Mouse (Mus musculus): Measurements from ENCODE around the gene Camk2b. TPM values are rescaled to one million over a fixed set of nuclear protein-coding genes. Genes with fewer than 3 reads are reported as not detected.
"Not testable (repeated sequence)": the region's sequence is repeated elsewhere in the genome, so short reads cannot be mapped to it uniquely, and the experiment has no call there.

The Camk2b gene
- polyA plus RNA-seq, 1 experiment from 2014 or later: 2.5 TPM

DNA sequence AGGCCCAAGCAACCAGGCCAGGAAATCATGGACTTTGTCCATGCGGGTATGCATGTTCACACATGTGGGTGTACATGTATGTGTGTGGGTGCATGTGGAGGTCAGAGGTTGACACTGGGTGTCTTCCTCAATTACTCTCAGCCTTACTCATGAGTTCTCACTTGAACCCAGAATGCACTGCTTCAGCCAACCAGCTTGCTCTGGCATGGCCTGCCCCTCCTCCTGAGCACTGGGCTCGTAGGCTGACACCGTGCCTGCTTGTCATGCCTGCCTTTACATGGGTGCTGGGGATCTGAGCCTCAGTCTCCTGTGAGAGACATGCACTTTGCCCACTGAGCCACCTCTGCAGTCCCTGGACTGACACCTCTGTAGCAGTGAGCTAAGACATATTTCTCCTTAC is 54.3 kb downstream of the Camk2b start:
- WGBS: 92% methylated on average over 3 of the region's 3 CpGs
- H3K27ac ChIP-seq (ENCODE audit: low read depth, low read length): no peak overlapping the region
- no peak overlapping the region for H3K4me3 ChIP-seq (ENCODE audit: low read depth, low read length)

DNA sequence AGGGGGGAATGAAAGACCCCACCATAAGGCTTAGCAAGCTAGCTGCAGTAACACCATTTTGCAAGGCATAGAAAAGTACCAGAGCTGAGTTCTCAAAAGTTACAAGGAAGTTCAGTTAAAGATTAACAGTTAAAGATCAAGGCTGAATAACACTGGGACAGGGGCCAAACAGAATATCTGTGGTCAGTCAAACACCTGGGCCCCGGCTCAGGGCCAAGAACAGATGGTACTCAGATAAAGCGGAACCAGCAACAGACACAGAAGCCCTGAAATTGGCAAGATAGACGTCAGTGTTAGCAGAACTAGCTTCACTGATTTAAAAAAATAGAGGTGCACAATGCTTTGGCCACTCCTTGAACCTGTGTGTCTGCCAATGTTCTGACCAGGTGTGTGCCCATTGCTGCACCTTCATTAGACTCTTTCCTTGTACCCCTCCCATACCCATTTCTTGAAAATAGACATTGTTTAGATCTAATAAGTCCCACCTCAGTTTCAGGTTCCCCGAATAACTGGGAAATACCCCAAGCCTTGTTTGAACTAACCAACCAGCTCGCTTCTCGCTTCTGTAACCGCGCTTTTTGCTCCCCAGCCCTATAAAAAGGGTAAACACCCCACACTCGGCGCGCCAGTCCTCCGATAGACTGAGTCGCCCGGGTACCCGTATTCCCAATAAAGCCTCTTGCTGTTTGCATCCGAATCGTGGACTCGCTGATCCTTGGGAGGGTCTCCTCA is 55.2 kb downstream of the Camk2b start:
- not testable (repeated sequence) for H3K9ac ChIP-seq (ENCODE audit: low read length); H3K4me3 ChIP-seq (ENCODE audit: low read depth, low read length); ATAC-seq (ENCODE audit: low FRiP score); H3K9me3 ChIP-seq (ENCODE audit: control insufficient read depth, low read length); H3K4me1 ChIP-seq (ENCODE audit: control insufficient read depth, insufficient read depth, low read length); DNase-seq (ENCODE audit: low spot score, missing footprints); H3K36me3 ChIP-seq (ENCODE audit: control insufficient read depth, insufficient read depth, low read length); H3K4me2 ChIP-seq; H3K27me3 ChIP-seq (ENCODE audit: control insufficient read depth, insufficient read depth, low read length); H3K27ac ChIP-seq (ENCODE audit: low read depth, low read length)
- no CpG with 5 or more reads among the region's 18 CpGs for WGBS

More for the DNA sequence above, 54.3 kb downstream of the Camk2b start:
- H3K36me3 ChIP-seq (ENCODE audit: control insufficient read depth, insufficient read depth, low read length): no peaks in the 10 kb centered on the region
- H3K9me3 ChIP-seq (ENCODE audit: control insufficient read depth, low read length): no peaks in the 10 kb centered on the region
- H3K4me2 ChIP-seq: no peak overlapping the region
- no peak overlapping the region for H3K9ac ChIP-seq (ENCODE audit: low read length)
- ATAC-seq (ENCODE audit: low FRiP score) (no peak), DNase-seq (ENCODE audit: low spot score, missing footprints) (no peak)
- H3K27me3 ChIP-seq (ENCODE audit: control insufficient read depth, insufficient read depth, low read length): no peaks in the 10 kb centered on the region
- H3K4me1 ChIP-seq (ENCODE audit: control insufficient read depth, insufficient read depth, low read length): no peaks in the 10 kb centered on the region

DNA sequence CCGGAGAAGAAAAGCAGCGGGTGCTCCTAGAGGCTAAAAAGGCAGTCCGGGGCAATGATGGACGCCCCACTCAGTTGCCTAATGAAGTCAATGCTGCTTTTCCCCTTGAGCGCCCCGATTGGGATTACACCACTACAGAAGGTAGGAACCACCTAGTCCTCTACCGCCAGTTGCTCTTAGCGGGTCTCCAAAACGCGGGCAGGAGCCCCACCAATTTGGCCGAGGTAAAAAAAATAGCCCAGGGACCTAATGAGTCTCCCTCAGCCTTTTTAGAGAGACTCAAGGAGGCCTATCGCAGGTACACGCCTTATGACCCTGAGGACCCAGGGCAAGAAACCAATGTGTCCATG is 58.4 kb downstream of the Camk2b start:
- ATAC-seq (ENCODE audit: low FRiP score); H3K36me3 ChIP-seq (ENCODE audit: control insufficient read depth, insufficient read depth, low read length); H3K27me3 ChIP-seq (ENCODE audit: control insufficient read depth, insufficient read depth, low read length); H3K27ac ChIP-seq (ENCODE audit: low read depth, low read length); DNase-seq (ENCODE audit: low spot score, missing footprints); H3K9ac ChIP-seq (ENCODE audit: low read length); H3K9me3 ChIP-seq (ENCODE audit: control insufficient read depth, low read length); H3K4me3 ChIP-seq (ENCODE audit: low read depth, low read length); H3K4me1 ChIP-seq (ENCODE audit: control insufficient read depth, insufficient read depth, low read length): not testable (repeated sequence)
- H3K4me2 ChIP-seq: peak overlapping the region; percentile 38
- WGBS: 23% methylated on average over 9 of the region's 13 CpGs

DNA sequence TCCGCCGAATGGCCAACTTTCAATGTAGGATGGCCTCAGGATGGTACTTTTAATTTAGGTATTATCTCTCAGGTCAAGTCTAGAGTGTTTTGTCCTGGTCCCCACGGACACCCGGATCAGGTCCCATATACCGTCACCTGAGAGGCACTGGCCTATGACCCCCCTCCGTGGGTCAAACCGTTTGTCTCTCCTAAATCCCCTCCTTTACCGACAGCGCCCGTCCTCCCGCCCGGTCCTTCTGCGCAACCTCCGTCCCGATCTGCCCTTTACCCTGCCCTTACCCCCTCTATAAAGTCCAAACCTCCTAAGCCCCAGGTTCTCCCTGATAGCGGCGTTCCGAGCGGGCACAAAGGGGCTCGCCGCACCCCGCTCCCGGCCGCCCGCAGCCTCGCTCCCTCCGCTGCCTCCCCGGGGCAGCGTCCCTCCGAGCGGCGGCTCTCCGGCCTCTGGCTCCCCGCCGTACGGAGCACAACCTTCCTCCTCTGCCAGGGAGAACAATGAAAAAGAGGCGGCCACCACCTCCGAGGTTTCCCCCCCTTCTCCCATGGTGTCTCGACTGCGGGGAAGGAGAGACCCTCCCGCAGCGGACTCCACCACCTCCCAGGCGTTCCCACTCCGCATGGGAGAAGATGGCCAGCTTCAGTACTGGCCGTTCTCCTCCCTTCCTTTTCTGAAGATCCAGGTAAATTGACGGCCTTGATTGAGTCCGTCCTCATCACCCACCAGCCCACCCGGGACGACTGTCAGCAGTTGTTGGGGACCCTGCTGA is 59.0 kb downstream of the Camk2b start:
- Histone ChIP-seq H3K4me3 (ENCODE audit: low read depth, low read length) (peak overlapping the region; percentile 33), H3K9ac (ENCODE audit: low read length) (0 out of 2 replicates have a peak overlapping the region, but pooled peaks have one; percentile 31), H3K4me2 (peak overlapping the region; percentile 44)
- not testable (repeated sequence) for H3K4me1 ChIP-seq (ENCODE audit: control insufficient read depth, insufficient read depth, low read length); H3K27me3 ChIP-seq (ENCODE audit: control insufficient read depth, insufficient read depth, low read length); H3K27ac ChIP-seq (ENCODE audit: low read depth, low read length); H3K9me3 ChIP-seq (ENCODE audit: control insufficient read depth, low read length); H3K36me3 ChIP-seq (ENCODE audit: control insufficient read depth, insufficient read depth, low read length)
- DNase-seq (ENCODE audit: low spot score, missing footprints) (peak; percentile 91), ATAC-seq (ENCODE audit: low FRiP score) (peak; percentile 74; the same call in 1 of the 2 replicates)
- under 1% methylated on average over 18 of the region's 49 CpGs for WGBS

DNA sequence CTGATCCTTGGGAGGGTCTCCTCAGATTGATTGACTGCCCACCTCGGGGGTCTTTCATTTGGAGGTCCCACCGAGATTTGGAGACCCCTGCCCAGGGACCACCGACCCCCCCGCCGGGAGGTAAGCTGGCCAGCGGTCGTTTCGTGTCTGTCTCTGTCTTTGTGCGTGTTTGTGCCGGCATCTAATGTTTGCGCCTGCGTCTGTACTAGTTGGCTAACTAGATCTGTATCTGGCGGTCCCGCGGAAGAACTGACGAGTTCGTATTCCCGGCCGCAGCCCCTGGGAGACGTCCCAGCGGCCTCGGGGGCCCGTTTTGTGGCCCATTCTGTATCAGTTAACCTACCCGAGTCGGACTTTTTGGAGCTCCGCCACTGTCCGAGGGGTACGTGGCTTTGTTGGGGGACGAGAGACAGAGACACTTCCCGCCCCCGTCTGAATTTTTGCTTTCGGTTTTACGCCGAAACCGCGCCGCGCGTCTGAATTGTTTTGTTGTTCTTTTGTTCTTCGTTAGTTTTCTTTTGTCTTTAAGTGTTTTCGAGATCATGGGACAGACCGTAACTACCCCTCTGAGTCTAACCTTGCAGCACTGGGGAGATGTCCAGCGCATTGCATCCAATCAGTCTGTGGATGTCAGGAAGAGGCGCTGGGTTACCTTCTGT is 59.7 kb downstream of the Camk2b start:
- not testable (repeated sequence) for H3K36me3 ChIP-seq (ENCODE audit: control insufficient read depth, insufficient read depth, low read length); DNase-seq (ENCODE audit: low spot score, missing footprints); ATAC-seq (ENCODE audit: low FRiP score); H3K9ac ChIP-seq (ENCODE audit: low read length); H3K27ac ChIP-seq (ENCODE audit: low read depth, low read length); H3K27me3 ChIP-seq (ENCODE audit: control insufficient read depth, insufficient read depth, low read length); H3K4me1 ChIP-seq (ENCODE audit: control insufficient read depth, insufficient read depth, low read length); H3K9me3 ChIP-seq (ENCODE audit: control insufficient read depth, low read length)
- H3K4me2 ChIP-seq: peak overlapping the region; percentile 44
- peak overlapping the region; percentile 33 for H3K4me3 ChIP-seq (ENCODE audit: low read depth, low read length)
- WGBS: under 1% methylated on average over 38 of the region's 44 CpGs

DNA sequence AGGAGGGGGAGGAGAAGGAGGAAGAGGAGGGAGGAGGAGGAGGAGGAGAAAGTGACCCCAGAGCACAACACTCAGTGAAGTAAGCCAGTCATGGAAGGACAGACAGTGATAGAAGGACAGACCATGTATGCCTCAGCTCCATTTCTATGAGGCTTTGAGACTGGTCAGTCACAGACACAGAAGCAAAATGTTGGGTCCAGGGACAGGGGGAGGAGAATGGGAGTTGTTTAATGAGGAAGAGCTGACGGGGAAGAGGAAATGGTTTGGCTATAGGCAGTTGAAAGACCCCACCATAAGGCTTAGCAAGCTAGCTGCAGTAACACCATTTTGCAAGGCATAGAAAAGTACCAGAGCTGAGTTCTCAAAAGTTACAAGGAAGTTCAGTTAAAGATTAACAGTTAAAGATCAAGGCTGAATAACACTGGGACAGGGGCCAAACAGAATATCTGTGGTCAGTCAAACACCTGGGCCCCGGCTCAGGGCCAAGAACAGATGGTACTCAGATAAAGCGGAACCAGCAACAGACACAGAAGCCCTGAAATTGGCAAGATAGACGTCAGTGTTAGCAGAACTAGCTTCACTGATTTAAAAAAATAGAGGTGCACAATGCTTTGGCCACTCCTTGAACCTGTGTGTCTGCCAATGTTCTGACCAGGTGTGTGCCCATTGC is 60.7 kb downstream of the Camk2b start:
- DNase-seq (ENCODE audit: low spot score, missing footprints): not testable (repeated sequence)
- WGBS: 48% methylated on average over 1 of the region's 4 CpGs

DNA sequence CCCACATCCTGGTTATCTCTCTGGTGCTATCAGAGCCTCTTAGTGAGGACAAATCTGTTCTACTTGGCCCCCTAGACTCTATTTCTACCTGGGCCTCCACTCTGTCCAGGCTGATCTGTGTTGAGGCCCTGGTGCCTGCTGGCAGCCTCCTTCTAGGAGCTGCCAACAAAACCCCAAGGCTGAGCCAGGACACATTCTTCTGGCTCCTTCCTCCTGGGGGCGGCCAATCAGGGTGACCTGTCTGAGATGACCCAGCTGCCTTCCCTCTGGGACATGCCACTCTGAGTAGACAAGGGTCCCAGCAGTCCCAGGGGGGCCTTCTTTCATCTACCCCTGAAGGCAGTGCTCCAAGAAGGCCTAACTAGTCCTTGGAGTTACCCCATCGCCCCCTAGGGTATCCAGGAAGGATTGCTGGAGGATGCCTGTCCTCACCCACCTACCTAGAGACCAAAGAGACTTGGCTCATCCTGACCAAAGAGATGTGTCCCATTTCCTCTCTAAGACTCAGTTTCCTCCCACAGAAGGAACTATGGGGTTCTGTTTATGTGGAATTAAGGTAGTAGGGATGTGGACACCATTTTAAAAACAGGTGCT is 63.0 kb downstream of the Camk2b start:
- H3K27me3 ChIP-seq (ENCODE audit: control insufficient read depth, insufficient read depth, low read length): peaks cover 4% of the 10 kb centered on the region; the same call in 1 of the 2 replicates
- DNase-seq (ENCODE audit: low spot score, missing footprints): no peak
- 40% methylated on average over 2 of the region's 2 CpGs for WGBS
- ATAC-seq (ENCODE audit: low FRiP score): no peak
- H3K27ac ChIP-seq (ENCODE audit: low read depth, low read length): no peak overlapping the region
- no peak overlapping the region for H3K4me2 ChIP-seq
- H3K9ac ChIP-seq (ENCODE audit: low read length): no peak overlapping the region
- H3K9me3 ChIP-seq (ENCODE audit: control insufficient read depth, low read length): no peaks in the 10 kb centered on the region
- H3K4me1 ChIP-seq (ENCODE audit: control insufficient read depth, insufficient read depth, low read length): peaks cover 11% of the 10 kb centered on the region
- H3K4me3 ChIP-seq (ENCODE audit: low read depth, low read length): no peak overlapping the region
- H3K36me3 ChIP-seq (ENCODE audit: control insufficient read depth, insufficient read depth, low read length): no peaks in the 10 kb centered on the region

More for the DNA sequence above, 60.7 kb downstream of the Camk2b start:
- not testable (repeated sequence) for H3K27ac ChIP-seq (ENCODE audit: low read depth, low read length); H3K4me2 ChIP-seq; H3K9ac ChIP-seq (ENCODE audit: low read length); H3K4me1 ChIP-seq (ENCODE audit: control insufficient read depth, insufficient read depth, low read length); ATAC-seq (ENCODE audit: low FRiP score); H3K9me3 ChIP-seq (ENCODE audit: control insufficient read depth, low read length); H3K4me3 ChIP-seq (ENCODE audit: low read depth, low read length); H3K27me3 ChIP-seq (ENCODE audit: control insufficient read depth, insufficient read depth, low read length); H3K36me3 ChIP-seq (ENCODE audit: control insufficient read depth, insufficient read depth, low read length)

DNA sequence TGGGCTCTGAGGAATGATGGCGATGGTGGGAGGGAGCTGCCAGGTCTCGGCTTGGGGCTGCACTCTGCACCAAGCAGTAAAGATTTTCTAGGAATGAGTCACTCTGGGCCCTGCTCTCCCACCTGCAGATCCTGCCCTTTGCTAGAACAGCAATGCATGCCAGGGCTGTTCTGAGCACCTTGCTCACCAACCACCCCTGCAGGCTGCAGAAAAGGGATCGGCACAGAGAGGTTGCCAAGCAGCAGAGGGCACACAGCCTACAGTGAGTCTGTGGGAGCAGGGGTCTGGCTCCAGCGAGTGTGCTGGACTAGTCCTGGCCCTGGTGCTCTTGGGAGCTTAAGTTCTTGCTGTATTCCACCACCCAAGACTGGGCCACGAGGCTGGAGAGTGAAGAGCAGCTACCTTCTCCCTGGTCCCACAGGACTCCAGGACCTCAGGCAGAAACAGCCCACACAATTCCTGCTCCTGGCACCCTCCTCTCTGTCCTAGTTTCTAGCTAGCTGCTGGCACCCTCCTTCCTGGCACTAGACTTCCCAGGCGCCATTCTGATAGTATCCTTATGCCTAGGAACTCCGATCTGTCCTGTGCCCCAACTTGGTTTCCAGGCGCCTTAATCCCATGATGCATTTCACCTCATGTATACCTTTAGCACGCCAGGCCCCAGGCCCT is 64.0 kb downstream of the Camk2b start:
- Histone ChIP-seq H3K4me1 (ENCODE audit: control insufficient read depth, insufficient read depth, low read length) (peaks cover 11% of the 10 kb centered on the region), H3K27ac (ENCODE audit: low read depth, low read length) (no peak overlapping the region), H3K27me3 (ENCODE audit: control insufficient read depth, insufficient read depth, low read length) (peaks cover 4% of the 10 kb centered on the region; the same call in 1 of the 2 replicates), H3K9ac (ENCODE audit: low read length) (no peak overlapping the region), H3K4me2 (no peak overlapping the region), H3K4me3 (ENCODE audit: low read depth, low read length) (no peak overlapping the region), H3K9me3 (ENCODE audit: control insufficient read depth, low read length) (no peaks in the 10 kb centered on the region), H3K36me3 (ENCODE audit: control insufficient read depth, insufficient read depth, low read length) (no peaks in the 10 kb centered on the region)
- ATAC-seq (ENCODE audit: low FRiP score) (no peak), DNase-seq (ENCODE audit: low spot score, missing footprints) (no peak)
- WGBS: 77% methylated on average over 9 of the region's 9 CpGs

All from midbrain, embryonic 11.5 days (tissue).